Mouse (Mus musculus) kidney, embryonic 16.5 days (tissue): ENCODE data around the gene Plekha7. TPM values are rescaled to one million over a fixed set of nuclear protein-coding genes. Genes with fewer than 3 reads are reported as not detected.

ENCODE experiments used
- ATAC-seq: fragments of 200-750 bp; cut with Nextera tagmentation; 2 replicates; pipeline ENCODE4 v1.8.0; 2017; ENCODE audit warnings: moderate TSS enrichment; ENCODE audit not compliant: low FRiP score, low TSS enrichment
- H3K27ac ChIP-seq: fragments of 300-500 bp; sonication (generic); 2 replicates; pipeline ENCODE4 v1.5.1; 2014; ENCODE audit warnings: low read length
- H3K27me3 ChIP-seq: fragments of 300-500 bp; sonication (generic); 2 replicates; pipeline ENCODE4 v1.6.1; 2014; ENCODE audit warnings: low read length, control low read depth, mixed read lengths; ENCODE audit not compliant: insufficient read depth
- H3K36me3 ChIP-seq: fragments of 300-500 bp; sonication (generic); 2 replicates; pipeline ENCODE4 v1.6.1; 2014; ENCODE audit warnings: low read length, control low read depth, mixed read lengths; ENCODE audit not compliant: insufficient read depth
- H3K4me1 ChIP-seq: fragments of 300-500 bp; sonication (generic); 2 replicates; pipeline ENCODE4 v1.6.1; 2014; ENCODE audit warnings: low read length, control low read depth, mixed read lengths; ENCODE audit not compliant: insufficient read depth
- H3K4me2 ChIP-seq: fragments of 300-500 bp; sonication (generic); replicated peaks from 2 replicates; pipeline ENCODE4 v1.6.1; 2014; ENCODE audit warnings: low read depth, low read length
- H3K4me3 ChIP-seq: fragments of 300-500 bp; sonication (generic); 2 replicates; pipeline ENCODE4 v1.5.1; 2014; ENCODE audit warnings: mild to moderate bottlenecking, low read length
- H3K9ac ChIP-seq: fragments of 300-500 bp; sonication (generic); replicated peaks from 2 replicates; pipeline ENCODE4 v1.6.1; 2014; ENCODE audit warnings: low read length
- H3K9me3 ChIP-seq: fragments of 300-500 bp; sonication (generic); 2 replicates; pipeline ENCODE4 v1.6.1; 2016; ENCODE audit warnings: low read length, control low read depth
- WGBS: fragments of 180-500 bp; shearing (Covaris S2); extraction: QIAGEN DNeasy Blood & Tissue Kit; methylation state at CpG from one replicate; pipeline ENCODE4 v1.1.7; 2014; 5-methylcytosine and 5-hydroxymethylcytosine counted together
- polyA plus RNA-seq: library from polyadenylated mRNA; unstranded; fragments of >200 nt; fragmentation: Nextera tagmentation; extraction: Ambion mirVana; gene quantifications from 2 replicates; pipeline ENCODE4 v1.2.1, GENCODE M21; 2015

Plekha7 gene
- polyA plus RNA-seq, 1 experiment from 2014 or later = 13.1 TPM

DNA sequence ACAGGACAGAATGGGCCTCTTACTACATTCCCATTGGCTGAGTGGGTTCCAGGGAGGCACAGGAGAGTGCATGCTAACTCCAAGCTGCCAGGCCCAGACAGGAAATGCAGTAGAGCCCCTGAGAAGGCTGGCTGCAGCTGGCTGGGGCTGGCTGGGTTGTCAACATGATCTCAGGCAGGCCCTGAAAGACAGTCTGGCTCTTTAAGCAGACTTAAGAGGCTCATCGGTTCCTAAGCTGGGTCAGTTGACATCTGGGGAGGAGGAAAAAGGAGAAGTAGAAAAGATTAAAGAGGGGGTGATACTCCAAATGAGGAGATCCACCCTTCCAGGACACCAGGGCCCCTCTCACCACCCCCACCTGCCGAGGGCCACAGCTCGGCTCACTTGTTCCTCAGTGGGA lies 13.2 kb downstream of the Plekha7 start:
- H3K9ac ChIP-seq = no peak overlapping the region
- no peak overlapping the region for H3K27ac ChIP-seq
- H3K4me2 ChIP-seq = no peak overlapping the region
- WGBS = 26% methylated on average over 3 of the region's 3 CpGs
- H3K36me3 ChIP-seq = no peaks in the 10 kb centered on the region
- ATAC-seq = peak; percentile 46; the same call in 1 of the 2 replicates
- no peaks in the 10 kb centered on the region for H3K27me3 ChIP-seq
- peaks cover 23% of the 10 kb centered on the region for H3K4me1 ChIP-seq
- H3K4me3 ChIP-seq = no peak overlapping the region
- H3K9me3 ChIP-seq = no peaks in the 10 kb centered on the region

DNA sequence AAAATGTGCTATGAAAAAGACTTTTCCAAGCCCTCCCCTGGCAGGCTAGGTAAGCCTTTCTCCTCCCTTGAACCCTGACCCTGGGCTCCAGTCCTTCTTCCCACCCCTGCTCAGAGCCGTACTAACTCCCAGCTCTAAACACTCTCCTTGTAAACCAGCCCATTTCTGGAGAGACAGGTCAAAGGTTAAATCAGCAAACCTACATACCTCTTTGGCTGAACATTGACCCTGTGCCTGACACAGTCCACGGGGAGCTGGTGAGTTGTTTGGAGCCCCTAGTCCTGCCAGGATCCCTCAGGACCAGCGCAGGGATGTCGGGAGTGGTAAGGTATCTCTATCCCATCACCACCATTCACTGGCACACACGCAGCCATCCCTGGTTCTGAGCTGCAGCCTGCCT lies 15.8 kb downstream of the Plekha7 start:
- WGBS = 29% methylated on average over 5 of the region's 5 CpGs
- H3K9ac ChIP-seq = no peak overlapping the region; the same call in 1 of the 2 replicates
- ATAC-seq = peak; percentile 44
- H3K4me3 ChIP-seq = no peak overlapping the region
- H3K4me2 ChIP-seq = no peak overlapping the region
- H3K4me1 ChIP-seq = peaks cover 41% of the 10 kb centered on the region
- peak overlapping the region; percentile 33; the same call in 1 of the 2 replicates for H3K27ac ChIP-seq
- H3K9me3 ChIP-seq = no peaks in the 10 kb centered on the region
- no peaks in the 10 kb centered on the region for H3K36me3 ChIP-seq
- H3K27me3 ChIP-seq = no peaks in the 10 kb centered on the region

DNA sequence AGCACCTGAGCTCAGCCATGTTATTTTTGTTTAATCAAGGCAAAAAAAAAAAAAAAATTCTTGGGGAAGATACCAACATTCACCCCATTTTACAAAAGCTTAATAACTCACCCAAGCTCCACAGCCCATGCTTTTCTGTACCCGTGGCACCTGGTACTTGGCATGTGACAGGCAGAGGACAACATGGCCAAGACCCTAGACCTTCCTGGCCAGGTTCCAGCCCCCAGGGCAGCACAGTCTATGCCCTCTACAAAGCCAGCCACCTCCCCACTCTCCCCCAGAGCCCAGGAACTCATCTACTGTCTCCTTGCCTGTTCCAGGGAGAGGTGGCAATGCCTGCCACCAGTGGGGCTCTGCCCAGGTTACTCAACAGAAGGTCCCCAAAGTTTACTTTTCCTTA lies 17.6 kb downstream of the Plekha7 start:
- H3K4me2 ChIP-seq = no peak overlapping the region
- H3K9ac ChIP-seq = no peak overlapping the region
- H3K9me3 ChIP-seq = no peaks in the 10 kb centered on the region
- H3K4me1 ChIP-seq = peaks cover 58% of the 10 kb centered on the region
- H3K36me3 ChIP-seq = no peaks in the 10 kb centered on the region
- H3K4me3 ChIP-seq = no peak overlapping the region
- 64% methylated on average over 1 of the region's 1 CpGs for WGBS
- no peak for ATAC-seq
- no peak overlapping the region for H3K27ac ChIP-seq
- no peaks in the 10 kb centered on the region for H3K27me3 ChIP-seq

DNA sequence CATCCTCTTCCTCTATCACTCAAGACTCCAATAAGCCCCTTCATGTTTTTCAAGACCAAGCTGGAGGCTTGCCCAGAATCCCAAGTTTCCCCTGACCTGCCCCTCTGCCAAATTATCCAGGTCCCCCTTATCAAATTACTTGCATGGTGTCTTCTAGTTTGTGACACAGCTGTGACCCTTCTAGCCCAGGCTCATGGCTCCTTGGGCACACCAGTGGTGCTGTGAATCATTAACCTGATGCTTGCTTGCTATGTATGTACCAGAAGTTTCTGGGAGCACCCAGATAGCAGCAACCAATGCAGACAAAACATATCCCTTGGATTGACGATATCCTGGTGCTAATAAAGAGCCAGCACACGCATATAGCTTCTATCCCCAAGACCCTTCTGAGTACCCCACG lies 19.2 kb downstream of the Plekha7 start:
- no peak overlapping the region for H3K4me3 ChIP-seq
- no peak for ATAC-seq
- H3K9me3 ChIP-seq = no peaks in the 10 kb centered on the region
- H3K9ac ChIP-seq = no peak overlapping the region
- WGBS = 77% methylated on average over 3 of the region's 3 CpGs
- H3K36me3 ChIP-seq = no peaks in the 10 kb centered on the region
- H3K4me1 ChIP-seq = peaks cover 50% of the 10 kb centered on the region
- no peak overlapping the region for H3K4me2 ChIP-seq
- peak overlapping the region; percentile 39; the same call in 1 of the 2 replicates for H3K27ac ChIP-seq
- H3K27me3 ChIP-seq = no peaks in the 10 kb centered on the region

DNA sequence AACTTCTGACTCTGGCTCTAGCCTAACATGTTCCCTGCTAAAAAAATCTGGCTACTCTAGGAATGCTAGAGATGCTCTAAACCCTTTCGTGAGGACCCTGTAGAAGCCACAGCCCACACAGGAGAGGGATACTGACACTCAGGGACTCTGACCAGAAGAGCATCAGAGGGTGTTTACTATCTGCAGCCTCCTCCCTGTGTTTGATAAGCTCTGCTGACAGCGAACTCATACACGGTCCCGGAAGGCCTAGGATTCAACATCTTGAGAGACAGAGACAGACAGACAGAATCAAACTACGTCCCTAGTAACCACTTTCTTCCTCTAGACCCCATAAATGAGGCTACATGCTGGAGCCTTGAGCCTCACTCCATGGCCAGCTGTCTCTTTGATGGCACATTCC lies 20.2 kb downstream of the Plekha7 start:
- no peak for ATAC-seq
- H3K27ac ChIP-seq = peak overlapping the region; percentile 37
- H3K4me3 ChIP-seq = no peak overlapping the region
- H3K9ac ChIP-seq = no peak overlapping the region
- H3K9me3 ChIP-seq = no peaks in the 10 kb centered on the region
- H3K4me1 ChIP-seq = peaks cover 46% of the 10 kb centered on the region
- H3K4me2 ChIP-seq = no peak overlapping the region
- 81% methylated on average over 5 of the region's 5 CpGs for WGBS
- no peaks in the 10 kb centered on the region for H3K27me3 ChIP-seq
- no peaks in the 10 kb centered on the region for H3K36me3 ChIP-seq

DNA sequence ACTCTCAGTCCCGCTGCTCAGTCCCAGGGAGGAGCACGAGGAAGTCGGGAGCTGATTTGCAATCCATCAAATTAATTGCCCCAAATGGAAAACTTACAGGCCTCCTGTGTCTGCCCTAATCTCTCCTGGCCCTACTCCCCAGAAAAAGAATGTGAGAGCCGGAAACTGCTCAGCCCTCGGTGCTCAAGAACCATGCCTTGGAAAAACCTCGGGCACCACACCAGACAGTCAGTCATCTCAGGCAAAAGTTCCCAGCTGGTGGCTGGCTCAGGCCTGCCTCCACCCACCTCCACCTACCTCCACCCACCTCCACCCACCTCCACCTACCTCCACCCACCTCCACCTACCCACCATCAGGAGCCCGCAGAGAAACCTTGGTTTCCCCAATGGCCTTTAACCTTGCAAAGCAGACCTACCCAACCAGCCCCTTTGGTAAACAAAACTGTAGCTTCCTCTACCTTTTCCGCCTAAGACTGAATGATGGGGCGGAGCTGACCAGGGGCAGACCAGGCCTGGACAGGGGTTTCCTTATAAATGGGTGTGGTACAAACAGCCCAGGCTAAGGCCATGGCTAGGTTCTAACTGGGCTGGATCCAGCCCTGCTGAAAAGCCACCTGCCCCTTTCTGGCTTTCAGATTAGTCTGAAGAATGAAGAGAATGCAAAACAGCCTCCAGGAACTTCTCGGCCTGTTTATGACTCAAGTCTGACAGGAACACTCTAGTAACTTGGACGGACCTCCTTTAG lies 21.4 kb downstream of the Plekha7 start:
- H3K4me3 ChIP-seq = no peak overlapping the region
- H3K9me3 ChIP-seq = no peaks in the 10 kb centered on the region
- 19% methylated on average over 11 of the region's 11 CpGs for WGBS
- peak; percentile 57; the same call in 1 of the 2 replicates for ATAC-seq
- H3K4me1 ChIP-seq = peaks cover 37% of the 10 kb centered on the region
- no peak overlapping the region for H3K9ac ChIP-seq
- H3K27ac ChIP-seq = peak overlapping the region; percentile 37
- H3K4me2 ChIP-seq = no peak overlapping the region
- H3K36me3 ChIP-seq = no peaks in the 10 kb centered on the region
- H3K27me3 ChIP-seq = no peaks in the 10 kb centered on the region

DNA sequence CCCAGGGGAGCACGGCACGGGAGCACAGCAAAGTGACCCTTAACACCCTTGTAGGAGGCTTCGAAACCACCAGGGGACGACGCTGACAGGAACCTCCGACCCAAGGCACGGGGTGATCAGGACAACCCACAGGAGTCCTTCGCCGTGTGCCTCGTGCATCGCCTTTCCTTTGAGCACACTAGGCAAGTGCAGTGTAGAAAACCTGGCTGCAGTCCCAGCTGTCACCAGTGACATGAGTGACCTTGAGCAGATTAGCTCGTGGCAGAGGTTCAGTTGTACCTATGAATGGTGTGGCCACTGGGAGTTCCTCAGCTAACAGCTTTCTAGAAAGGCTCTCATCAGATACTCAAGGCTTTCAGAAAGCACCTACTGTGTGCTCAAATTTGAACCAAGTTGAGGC lies 22.0 kb downstream of the Plekha7 start:
- WGBS = 39% methylated on average over 12 of the region's 12 CpGs
- Histone ChIP-seq H3K9ac (no peak overlapping the region), H3K27me3 (no peaks in the 10 kb centered on the region), H3K4me1 (peaks cover 37% of the 10 kb centered on the region), H3K9me3 (no peaks in the 10 kb centered on the region), H3K27ac (peak overlapping the region; percentile 37), H3K36me3 (no peaks in the 10 kb centered on the region), H3K4me2 (no peak overlapping the region), H3K4me3 (no peak overlapping the region)
- no peak for ATAC-seq

DNA sequence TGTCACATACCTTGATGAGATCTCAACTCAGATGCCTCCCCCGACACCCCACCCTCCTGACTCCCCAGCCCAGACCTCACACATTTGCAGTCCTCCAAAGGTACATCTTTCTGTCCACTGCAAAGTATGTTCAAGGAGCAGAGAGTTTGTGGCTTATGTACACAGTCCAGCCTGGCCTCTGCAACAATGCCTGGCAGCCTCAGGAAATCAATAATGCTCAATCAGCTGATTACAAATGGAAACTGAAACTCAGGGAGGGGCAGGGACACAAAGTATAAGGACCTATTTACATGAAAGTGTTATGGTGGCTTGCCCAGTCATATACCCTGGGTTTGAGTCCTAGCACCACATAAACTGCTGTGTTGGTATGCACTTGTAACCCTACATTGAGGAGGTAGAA lies 23.0 kb downstream of the Plekha7 start:
- no peak for ATAC-seq
- peaks cover 37% of the 10 kb centered on the region for H3K4me1 ChIP-seq

DNA sequence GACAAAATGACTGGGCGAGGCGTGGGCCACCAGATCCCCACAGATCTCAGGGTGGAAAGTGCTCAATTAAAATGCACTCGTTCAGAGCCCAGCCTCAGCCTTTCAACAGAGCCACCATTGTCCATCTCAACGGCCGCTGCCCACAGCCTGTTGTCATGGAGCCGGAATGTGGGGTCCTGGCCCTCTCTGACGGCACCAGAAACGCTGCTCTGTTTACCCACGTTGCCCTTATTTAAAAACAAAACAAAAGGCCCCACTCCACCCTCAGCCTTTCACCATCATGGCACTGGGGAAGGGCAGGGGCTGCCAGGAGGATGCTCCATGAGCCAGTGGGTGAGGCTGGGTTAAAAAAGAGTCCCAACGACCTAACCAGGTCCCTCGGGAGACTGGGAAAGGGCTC lies 25.4 kb downstream of the Plekha7 start:
- H3K27ac ChIP-seq = no peak overlapping the region
- H3K9me3 ChIP-seq = no peaks in the 10 kb centered on the region
- no peak overlapping the region for H3K9ac ChIP-seq
- H3K4me3 ChIP-seq = no peak overlapping the region
- H3K4me1 ChIP-seq = peaks cover 19% of the 10 kb centered on the region
- WGBS = 35% methylated on average over 11 of the region's 11 CpGs
- H3K36me3 ChIP-seq = no peaks in the 10 kb centered on the region
- H3K4me2 ChIP-seq = no peak overlapping the region
- no peak for ATAC-seq
- H3K27me3 ChIP-seq = no peaks in the 10 kb centered on the region

More for the DNA sequence above, 23.0 kb downstream of the Plekha7 start:
- Histone ChIP-seq H3K27me3 (no peaks in the 10 kb centered on the region), H3K9ac (no peak overlapping the region), H3K9me3 (no peaks in the 10 kb centered on the region), H3K4me2 (no peak overlapping the region), H3K36me3 (no peaks in the 10 kb centered on the region), H3K27ac (no peak overlapping the region), H3K4me3 (no peak overlapping the region)
- WGBS = 78% methylated on average over 1 of the region's 1 CpGs

DNA sequence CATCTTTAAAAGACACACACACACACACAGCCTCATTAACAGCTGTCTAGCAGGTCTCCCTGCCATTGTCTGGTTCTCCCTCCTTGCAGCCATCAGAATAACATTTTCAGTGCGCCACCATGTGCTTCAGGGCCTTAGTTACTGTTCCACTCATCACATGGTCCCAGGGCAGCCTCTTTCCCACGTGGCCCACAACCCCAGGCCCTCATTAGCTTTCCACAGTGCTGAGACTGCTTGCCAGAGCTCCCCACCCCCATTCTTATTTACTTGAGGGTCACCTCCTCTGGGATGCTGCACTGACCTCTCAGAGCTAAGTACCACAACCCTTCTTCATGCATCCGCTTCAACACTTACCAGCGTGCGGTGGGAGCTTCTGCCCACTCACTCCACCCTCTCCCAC lies 28.1 kb downstream of the Plekha7 start:
- H3K27me3 ChIP-seq = no peaks in the 10 kb centered on the region
- H3K4me1 ChIP-seq = no peaks in the 10 kb centered on the region
- no peak overlapping the region for H3K4me2 ChIP-seq
- 56% methylated on average over 5 of the region's 5 CpGs for WGBS
- H3K36me3 ChIP-seq = no peaks in the 10 kb centered on the region
- no peaks in the 10 kb centered on the region for H3K9me3 ChIP-seq
- no peak overlapping the region for H3K9ac ChIP-seq
- no peak overlapping the region for H3K27ac ChIP-seq
- ATAC-seq = peak; percentile 54; the same call in 1 of the 2 replicates
- H3K4me3 ChIP-seq = no peak overlapping the region
